Mouse (Mus musculus) bone marrow macrophage, adult 2 months (primary cell): Measurements from ENCODE around the gene Tex26.

Experiments used
- CTCF ChIP-seq: IDR thresholded peaks from 2 replicates; pipeline ENCODE4 v1.5.1; 2012; ENCODE audit warnings: low read depth, mild to moderate bottlenecking, low read length, moderate library complexity
- POLR2A ChIP-seq: IDR thresholded peaks from 2 replicates; pipeline ENCODE4 v1.6.1; 2012; ENCODE audit warnings: mild to moderate bottlenecking, low read depth, low read length, borderline replicate concordance

- no peak for TF ChIP-seq POLR2A
- no peak for TF ChIP-seq CTCF
These were observed 17.1 kb downstream of the Tex26 start for GRCm38 (mm10) chr5:149456544-149456943.
